Mouse (Mus musculus) heart, embryonic 11.5 days (tissue): Measurements from ENCODE around the gene Nod1. TPM values are rescaled to one million over a fixed set of nuclear protein-coding genes. Genes with fewer than 3 reads are reported as not detected.

Source experiments
- ATAC-seq: fragments of 200-750 bp; cut with Nextera tagmentation; replicated peaks from 2 replicates; pipeline ENCODE4 v1.8.0; 2017; ENCODE audit warnings: moderate library complexity; ENCODE audit not compliant: insufficient number of reproducible peaks, low FRiP score, low TSS enrichment
- H3K27ac ChIP-seq: fragments of 300-500 bp; sonication (generic); 2 replicates; pipeline ENCODE4 v1.5.1; 2014; ENCODE audit warnings: mild to moderate bottlenecking, low read depth, low read length
- H3K27me3 ChIP-seq: fragments of 300-500 bp; sonication (generic); 2 replicates; pipeline ENCODE4 v1.6.1; 2014; ENCODE audit warnings: mild to moderate bottlenecking, low read length, mixed read lengths; ENCODE audit not compliant: control insufficient read depth, insufficient read depth
- H3K36me3 ChIP-seq: fragments of 300-500 bp; sonication (generic); 2 replicates; pipeline ENCODE4 v1.6.1; 2014; ENCODE audit warnings: mild to moderate bottlenecking, low read length, moderate library complexity, mixed read lengths; ENCODE audit not compliant: control insufficient read depth, insufficient read depth
- H3K4me1 ChIP-seq: fragments of 300-500 bp; sonication (generic); 2 replicates; pipeline ENCODE4 v1.6.1; 2014; ENCODE audit warnings: low read length; ENCODE audit not compliant: control insufficient read depth, insufficient read depth
- H3K4me2 ChIP-seq: fragments of 300-500 bp; sonication (generic); 2 replicates; pipeline ENCODE4 v1.6.1; 2014; ENCODE audit warnings: mild to moderate bottlenecking, moderate library complexity
- H3K4me3 ChIP-seq: fragments of 300-500 bp; sonication (generic); 2 replicates; pipeline ENCODE4 v1.5.1; 2014; ENCODE audit warnings: low read depth, low read length
- H3K9ac ChIP-seq: fragments of 300-500 bp; sonication (generic); 2 replicates; pipeline ENCODE4 v1.6.1; 2014; ENCODE audit warnings: mild to moderate bottlenecking, low read depth, low read length, moderate library complexity
- H3K9me3 ChIP-seq: fragments of 300-500 bp; sonication (generic); replicated peaks from 2 replicates; pipeline ENCODE4 v1.6.1; 2016; ENCODE audit warnings: low read length; ENCODE audit not compliant: control insufficient read depth
- WGBS: fragments of 180-500 bp; shearing (Covaris S2); extraction: QIAGEN DNeasy Blood & Tissue Kit; methylation state at CpG from one replicate; pipeline ENCODE4 v1.1.7; 2014; ENCODE audit not compliant: insufficient replicate concordance; 5-methylcytosine and 5-hydroxymethylcytosine counted together
- polyA plus RNA-seq: library from polyadenylated mRNA; unstranded; fragments of >200 nt; fragmentation: Nextera tagmentation; extraction: Ambion mirVana; gene quantifications from 2 replicates; pipeline ENCODE4 v1.2.1, GENCODE M21; 2014

The Nod1 gene
- polyA plus RNA-seq, 1 experiment from 2014 or later, result 2.3 TPM

DNA sequence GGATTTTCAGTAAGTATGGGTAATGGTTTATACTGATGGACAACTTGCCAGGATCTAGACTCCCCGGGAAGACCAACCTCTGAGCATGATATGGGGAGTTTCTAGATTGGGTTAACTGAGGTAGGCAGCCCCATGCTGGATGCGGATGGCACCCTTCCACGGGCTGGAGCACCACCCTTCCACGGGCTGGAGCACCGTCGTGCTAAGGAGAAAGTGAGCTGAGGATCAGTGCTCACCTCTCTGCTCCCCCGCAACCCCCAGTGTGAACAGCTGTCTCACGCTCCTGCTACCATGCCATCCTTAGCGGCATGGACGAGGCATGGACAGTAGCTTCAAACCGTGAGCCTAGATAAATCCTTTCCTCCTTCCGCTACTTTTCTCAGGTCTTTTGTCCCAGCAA lies 39.9 kb downstream of the Nod1 start:
- no peak for ATAC-seq
- H3K4me3 ChIP-seq, result no peak overlapping the region
- 90% methylated on average over 12 of the region's 12 CpGs for WGBS

DNA sequence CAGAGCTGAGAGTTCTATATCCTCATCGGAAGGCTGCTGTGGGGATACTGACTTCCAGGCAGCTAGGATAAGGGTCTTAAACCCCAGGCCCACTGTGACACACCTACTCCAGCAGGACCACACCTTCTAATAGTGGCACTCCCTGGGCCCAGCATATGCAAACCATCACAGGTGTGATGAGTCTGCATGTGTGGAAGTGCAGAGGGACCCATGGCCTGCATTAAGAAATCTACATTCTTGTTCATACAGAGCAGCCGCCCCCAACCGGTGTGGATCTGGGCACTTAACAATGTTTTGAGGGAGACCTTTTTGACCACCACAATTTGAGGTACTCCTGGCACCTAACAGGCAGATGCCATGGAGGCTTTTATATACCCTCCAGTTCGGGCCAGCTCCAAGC lies 40.8 kb downstream of the Nod1 start:
- WGBS, result 92% methylated on average over 4 of the region's 4 CpGs

More for the DNA sequence above, 39.9 kb downstream of the Nod1 start:
- H3K27me3 ChIP-seq, result no peaks in the 10 kb centered on the region
- H3K9ac ChIP-seq, result no peak overlapping the region
- no peak overlapping the region for H3K27ac ChIP-seq
- H3K4me1 ChIP-seq, result 0 out of 2 replicates have a peak, but pooled peaks cover 6% of the 10 kb centered on the region
- H3K36me3 ChIP-seq, result no peaks in the 10 kb centered on the region
- no peaks in the 10 kb centered on the region for H3K9me3 ChIP-seq
- no peak overlapping the region for H3K4me2 ChIP-seq

DNA sequence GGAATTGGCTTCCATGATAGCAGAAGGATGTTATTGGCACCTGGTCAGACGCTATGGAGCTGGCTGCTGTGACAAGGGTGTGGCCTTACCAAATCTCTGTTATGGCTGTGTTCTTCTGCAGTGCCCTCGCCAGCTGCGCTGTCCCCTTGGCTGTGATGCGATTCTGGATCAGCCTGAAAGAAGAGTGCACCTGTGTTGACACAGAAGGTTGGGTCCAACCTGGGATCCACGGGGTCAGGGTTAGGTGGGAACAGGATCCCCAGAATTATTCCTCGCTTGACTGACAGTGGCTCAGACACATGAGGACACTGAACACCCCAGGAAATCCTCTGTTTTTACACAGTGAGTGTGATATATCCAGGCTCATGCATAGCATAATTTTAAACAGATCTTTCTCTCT lies 44.5 kb downstream of the Nod1 start:
- Histone ChIP-seq H3K9me3 (no peaks in the 10 kb centered on the region), H3K9ac (no peak overlapping the region), H3K36me3 (no peaks in the 10 kb centered on the region), H3K27me3 (no peaks in the 10 kb centered on the region; the same call in 1 of the 2 replicates), H3K4me1 (no peaks in the 10 kb centered on the region), H3K27ac (no peak overlapping the region), H3K4me2 (no peak overlapping the region), H3K4me3 (no peak overlapping the region)
- ATAC-seq, result no peak
- 85% methylated on average over 6 of the region's 6 CpGs for WGBS

More for the DNA sequence above, 40.8 kb downstream of the Nod1 start:
- no peak overlapping the region for H3K4me2 ChIP-seq
- no peak overlapping the region for H3K9ac ChIP-seq
- no peak overlapping the region for H3K27ac ChIP-seq
- no peak overlapping the region for H3K4me3 ChIP-seq
- no peaks in the 10 kb centered on the region for H3K9me3 ChIP-seq
- no peak for ATAC-seq
- no peaks in the 10 kb centered on the region for H3K36me3 ChIP-seq
- H3K4me1 ChIP-seq, result 0 out of 2 replicates have a peak, but pooled peaks cover 6% of the 10 kb centered on the region
- no peaks in the 10 kb centered on the region for H3K27me3 ChIP-seq

DNA sequence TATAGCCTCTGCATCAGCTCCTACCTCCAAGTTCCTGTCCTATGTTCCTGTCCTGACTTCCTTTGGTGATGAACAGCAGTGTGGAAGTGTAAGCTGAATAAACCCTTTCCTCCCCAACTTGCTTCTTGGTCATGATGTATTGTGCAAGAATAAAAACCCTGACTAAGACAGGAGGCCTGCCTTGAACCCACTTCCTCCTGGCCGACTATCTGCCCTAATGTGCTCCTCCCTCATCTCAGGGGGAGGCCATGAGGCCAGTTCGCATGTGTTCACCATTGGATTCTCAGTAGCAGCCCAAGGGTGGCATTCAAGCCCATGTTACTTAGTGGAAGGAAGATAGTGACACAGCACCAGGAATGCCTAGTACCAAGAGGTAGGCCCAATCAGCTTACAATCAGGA lies 45.5 kb downstream of the Nod1 start:
- Histone ChIP-seq H3K27ac (no peak overlapping the region), H3K4me3 (no peak overlapping the region), H3K4me1 (no peaks in the 10 kb centered on the region), H3K9ac (no peak overlapping the region), H3K4me2 (no peak overlapping the region), H3K9me3 (no peaks in the 10 kb centered on the region), H3K27me3 (no peaks in the 10 kb centered on the region; the same call in 1 of the 2 replicates), H3K36me3 (no peaks in the 10 kb centered on the region)
- no peak for ATAC-seq
- WGBS, result 70% methylated on average over 2 of the region's 2 CpGs

DNA sequence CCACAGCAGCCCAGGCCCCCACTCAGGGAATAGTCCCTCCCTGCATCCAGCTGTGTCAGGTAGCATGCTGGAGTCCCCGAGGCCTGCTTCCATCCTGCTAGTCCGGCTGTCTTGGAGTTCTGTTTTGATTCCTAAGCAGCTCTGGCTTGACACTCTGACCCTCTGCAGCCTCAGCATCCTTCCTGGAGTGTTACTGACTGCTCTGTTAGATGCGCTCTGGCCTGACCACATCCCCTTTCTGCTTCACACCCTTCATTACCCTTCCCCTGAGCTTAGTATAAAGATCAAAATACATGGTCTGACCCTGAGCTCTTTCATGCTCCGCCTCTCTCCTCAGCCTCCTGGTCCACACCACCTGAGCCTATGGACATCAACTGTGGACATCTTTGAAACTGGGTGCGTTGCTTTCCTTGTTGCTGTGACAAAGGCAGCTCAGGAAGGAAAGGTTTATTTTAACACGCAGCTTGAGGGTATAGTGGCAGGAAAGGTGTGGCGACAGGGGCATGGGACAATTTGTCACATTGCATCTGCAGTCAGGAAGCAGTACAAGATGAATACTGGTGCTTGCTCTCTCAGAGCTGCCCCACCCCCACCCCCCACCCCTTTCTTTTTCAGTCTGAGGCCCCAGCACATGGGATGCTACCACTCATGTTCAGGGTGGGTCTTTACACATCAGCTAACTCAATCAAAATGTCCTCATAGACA lies 46.5 kb downstream of the Nod1 start:
- no peak overlapping the region for H3K4me2 ChIP-seq
- ATAC-seq, result no peak
- no peak overlapping the region for H3K9ac ChIP-seq
- H3K4me3 ChIP-seq, result no peak overlapping the region
- 56% methylated on average over 7 of the region's 7 CpGs for WGBS
- no peaks in the 10 kb centered on the region for H3K9me3 ChIP-seq
- no peak overlapping the region for H3K27ac ChIP-seq
- H3K36me3 ChIP-seq, result no peaks in the 10 kb centered on the region
- no peaks in the 10 kb centered on the region; the same call in 1 of the 2 replicates for H3K27me3 ChIP-seq
- H3K4me1 ChIP-seq, result no peaks in the 10 kb centered on the region

DNA sequence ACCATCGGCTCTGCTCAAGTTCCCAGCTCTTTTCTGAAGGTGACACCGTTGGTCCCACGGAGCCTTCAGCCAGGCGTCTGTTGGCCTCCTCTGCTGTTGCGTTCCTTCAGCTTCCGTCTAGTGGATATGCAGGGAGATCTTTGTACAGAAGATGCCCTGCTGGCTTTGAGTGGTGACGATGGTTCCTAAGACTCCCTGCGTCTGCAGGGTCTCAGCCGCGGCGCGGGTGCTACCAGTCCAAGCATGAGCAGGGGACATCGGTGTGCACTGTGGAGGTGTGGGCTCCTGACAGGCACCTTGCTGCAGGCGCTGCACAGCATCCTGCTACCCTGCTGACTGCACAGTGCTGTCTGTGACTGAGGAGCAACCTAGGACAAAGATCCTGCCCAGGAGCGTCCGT lies 47.9 kb downstream of the Nod1 start:
- Histone ChIP-seq H3K27me3 (no peaks in the 10 kb centered on the region; the same call in 1 of the 2 replicates), H3K9me3 (no peaks in the 10 kb centered on the region), H3K9ac (no peak overlapping the region), H3K27ac (no peak overlapping the region), H3K36me3 (no peaks in the 10 kb centered on the region), H3K4me2 (no peak overlapping the region), H3K4me1 (no peaks in the 10 kb centered on the region), H3K4me3 (no peak overlapping the region)
- WGBS, result 92% methylated on average over 16 of the region's 16 CpGs
- ATAC-seq, result no peak

DNA sequence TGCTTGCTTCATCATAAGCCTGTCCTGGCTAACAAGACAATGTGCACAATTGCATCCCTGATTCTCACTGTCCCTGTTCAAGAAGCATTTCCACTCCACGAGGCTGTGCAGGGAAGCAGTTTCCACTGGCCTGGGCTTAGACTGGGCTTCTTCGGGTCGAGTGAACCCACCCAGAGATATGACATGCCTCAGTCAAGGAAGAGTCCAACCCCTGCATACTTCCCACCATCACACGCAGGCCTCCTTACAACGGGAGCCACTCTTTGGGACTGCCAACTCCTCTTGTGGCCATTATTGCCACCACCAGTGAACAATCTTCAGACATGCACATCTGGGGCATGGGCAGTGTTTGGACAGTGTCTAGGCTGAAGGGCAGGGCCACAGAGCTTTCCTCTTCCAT lies 53.9 kb downstream of the Nod1 start:
- Histone ChIP-seq H3K9ac (no peak overlapping the region), H3K9me3 (no peaks in the 10 kb centered on the region), H3K27ac (no peak overlapping the region), H3K4me2 (no peak overlapping the region), H3K4me3 (no peak overlapping the region), H3K36me3 (no peaks in the 10 kb centered on the region), H3K4me1 (no peaks in the 10 kb centered on the region), H3K27me3 (no peaks in the 10 kb centered on the region; the same call in 1 of the 2 replicates)
- 82% methylated on average over 5 of the region's 5 CpGs for WGBS
- no peak for ATAC-seq

DNA sequence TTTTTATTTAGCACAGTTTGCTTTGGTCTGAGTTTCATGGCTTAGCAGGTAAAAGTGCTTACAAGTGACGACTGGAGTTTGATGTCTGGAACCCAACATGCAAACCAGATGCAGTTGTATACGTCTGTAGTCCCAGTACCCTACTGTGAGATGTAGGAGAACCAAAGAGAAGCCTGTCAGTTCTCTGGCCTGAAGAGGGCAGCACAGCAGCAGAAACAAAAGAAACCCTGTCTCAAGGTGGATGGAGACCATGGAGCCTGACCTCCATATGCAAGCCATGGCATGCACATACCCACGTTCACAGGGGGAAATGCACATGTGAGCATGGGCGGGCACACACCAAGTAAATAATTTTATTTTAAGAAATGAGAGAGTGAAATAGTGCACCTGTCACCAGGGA lies 54.9 kb downstream of the Nod1 start:
- no peak overlapping the region for H3K27ac ChIP-seq
- 32% methylated on average over 4 of the region's 4 CpGs for WGBS
- no peak for ATAC-seq

DNA sequence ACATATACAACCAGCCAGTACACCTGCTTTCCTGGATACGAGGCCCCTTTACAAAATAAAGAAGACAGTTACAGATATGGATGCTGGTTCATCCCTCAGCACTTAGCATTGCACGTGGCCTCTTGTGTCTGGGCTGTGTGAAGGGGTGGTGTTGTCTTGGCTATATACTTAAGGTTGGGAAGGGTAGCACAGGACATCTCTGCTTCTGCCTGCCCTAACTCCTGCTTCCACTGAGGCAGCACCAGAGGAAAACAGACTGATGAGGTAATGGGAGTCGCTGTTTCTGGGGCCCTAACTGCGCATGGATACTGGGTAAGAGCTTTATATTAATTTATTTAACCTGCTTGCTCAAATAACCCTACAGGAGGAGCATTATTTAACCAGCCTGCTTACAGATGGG lies 55.5 kb downstream of the Nod1 start:
- ATAC-seq, result no peak
- no peaks in the 10 kb centered on the region for H3K27me3 ChIP-seq
- 64% methylated on average over 4 of the region's 4 CpGs for WGBS
- H3K4me1 ChIP-seq, result no peaks in the 10 kb centered on the region
- H3K4me2 ChIP-seq, result no peak overlapping the region
- H3K27ac ChIP-seq, result no peak overlapping the region
- no peak overlapping the region for H3K4me3 ChIP-seq
- H3K9ac ChIP-seq, result no peak overlapping the region
- H3K9me3 ChIP-seq, result no peaks in the 10 kb centered on the region
- H3K36me3 ChIP-seq, result no peaks in the 10 kb centered on the region

More for the DNA sequence above, 54.9 kb downstream of the Nod1 start:
- H3K9me3 ChIP-seq, result no peaks in the 10 kb centered on the region
- no peaks in the 10 kb centered on the region for H3K36me3 ChIP-seq
- H3K4me2 ChIP-seq, result no peak overlapping the region
- no peaks in the 10 kb centered on the region for H3K27me3 ChIP-seq
- no peak overlapping the region for H3K4me3 ChIP-seq
- no peaks in the 10 kb centered on the region for H3K4me1 ChIP-seq
- H3K9ac ChIP-seq, result no peak overlapping the region
